Mouse (Mus musculus): ENCODE measurements around the gene Etv6.
A peak's percentile ranks its signal among the peaks of the same experiment; 100 is the strongest.

Gene Etv6

DNA sequence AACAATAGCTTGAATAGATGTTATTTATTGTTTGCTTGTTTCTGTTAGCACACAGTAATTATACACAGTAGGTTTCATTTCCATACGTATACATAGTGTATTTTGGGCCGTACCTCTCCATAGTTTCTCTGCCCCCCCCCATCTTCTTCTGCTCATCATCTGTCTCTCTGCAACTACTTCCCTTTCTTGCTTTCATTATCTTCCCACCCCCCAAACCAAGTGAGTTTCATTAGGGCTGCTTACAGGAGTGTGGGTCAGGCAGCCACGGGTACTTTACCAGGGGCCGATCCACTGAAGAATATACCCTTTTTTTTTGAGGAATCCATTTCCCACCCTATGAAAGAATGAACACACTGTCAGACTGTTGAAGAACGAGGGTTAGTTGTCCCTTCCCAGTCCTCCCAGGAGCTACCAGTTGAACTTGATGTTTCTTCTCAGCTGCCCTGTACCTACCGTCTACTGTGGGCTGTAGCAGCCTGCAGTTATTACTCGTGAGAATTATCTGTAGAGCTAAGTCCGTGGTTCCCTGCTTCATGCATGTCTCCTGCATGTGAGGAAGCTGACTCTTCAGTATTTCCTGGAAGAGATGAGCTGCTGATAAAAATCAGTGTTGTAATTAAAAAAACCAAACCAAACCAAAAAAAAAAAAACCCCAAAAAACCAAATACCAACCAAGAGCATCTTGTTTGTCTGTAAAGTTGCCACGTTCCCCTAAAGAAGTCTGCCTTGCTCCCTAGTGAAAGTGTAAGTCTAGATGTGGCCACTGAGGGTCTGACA is 9.8 kb downstream of the Etv6 start:
- DNase-seq = no peak

DNA sequence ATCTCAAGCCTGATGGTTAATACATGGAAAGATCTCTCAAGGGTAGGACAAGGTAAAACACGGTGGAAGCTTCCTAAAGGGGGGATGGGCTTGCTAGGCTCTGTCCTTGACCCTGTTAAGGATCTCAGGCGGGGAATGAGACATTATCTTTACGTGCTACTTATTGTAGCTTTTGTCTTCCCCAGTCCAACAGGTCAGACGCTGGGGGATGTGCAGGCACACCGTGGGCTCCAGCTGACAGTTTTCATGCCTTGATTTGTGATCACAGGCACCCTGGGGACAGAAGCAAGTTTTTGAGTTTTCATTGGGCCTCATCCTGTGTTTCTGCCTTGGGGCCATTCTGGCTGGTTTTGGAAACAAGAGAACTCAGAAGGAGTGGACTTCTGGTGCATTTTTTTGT is 10.6 kb downstream of the Etv6 start:
- DNase-seq = no peak

DNA sequence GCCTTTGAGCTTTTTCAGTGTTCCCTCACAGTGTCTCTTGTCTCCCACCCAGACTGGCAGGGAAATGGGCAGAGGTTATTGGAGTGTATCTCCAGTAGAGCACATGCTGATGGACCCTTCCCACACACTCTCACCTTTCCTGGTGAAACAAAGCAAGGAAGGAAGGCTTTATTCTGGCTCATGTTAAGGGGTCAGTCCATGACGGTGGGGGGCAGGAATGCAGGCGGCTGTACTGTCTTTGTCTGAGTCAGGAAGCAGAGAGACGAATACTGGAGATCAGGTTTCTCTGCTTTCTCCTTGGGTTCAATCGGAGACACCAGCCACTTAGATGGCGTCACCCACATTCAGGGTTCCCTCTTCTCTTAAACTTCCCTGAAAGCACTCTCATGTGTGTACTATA is 11.7 kb downstream of the Etv6 start:
- no peak for DNase-seq

DNA sequence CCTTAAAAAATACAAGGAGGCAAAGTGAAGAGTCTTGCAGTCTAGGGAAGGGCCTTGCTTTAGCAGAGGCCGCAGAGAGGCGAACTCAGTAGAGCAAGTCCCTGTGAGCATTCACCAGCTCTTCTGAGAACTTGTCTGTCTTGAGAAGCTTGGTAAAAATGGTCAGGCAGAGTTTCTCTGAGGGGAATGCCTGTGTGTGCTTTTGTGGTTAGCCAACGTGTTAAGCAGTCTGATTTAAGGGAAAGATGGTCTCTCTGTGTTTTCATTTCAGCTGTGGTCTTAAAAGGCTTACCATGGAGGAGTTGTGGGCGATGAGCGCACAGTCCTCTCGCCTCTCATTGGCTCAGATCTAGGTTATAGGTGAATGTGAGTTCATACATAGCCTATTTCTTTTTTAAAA is 12.5 kb downstream of the Etv6 start:
- DNase-seq = no peak

DNA sequence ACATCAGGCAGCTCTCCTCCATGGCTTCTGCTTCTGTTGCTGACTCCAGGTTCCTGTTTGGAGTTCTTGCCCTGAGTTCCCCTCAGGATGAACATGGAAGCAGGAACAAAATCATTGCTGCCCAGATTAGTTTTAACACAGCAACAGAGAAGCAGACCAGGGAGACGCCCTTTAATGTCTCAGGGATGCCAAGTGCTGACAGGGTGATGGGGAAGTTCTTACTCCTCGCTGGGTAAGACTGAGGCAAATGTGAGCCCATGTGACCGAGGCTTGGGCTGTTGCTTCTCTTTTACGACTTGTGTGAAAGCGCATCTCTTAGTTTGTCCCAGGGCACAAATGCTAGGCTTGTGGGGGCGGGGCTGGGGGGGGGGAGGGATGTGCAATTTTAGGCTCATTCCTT is 13.5 kb downstream of the Etv6 start:
- DNase-seq = no peak

DNA sequence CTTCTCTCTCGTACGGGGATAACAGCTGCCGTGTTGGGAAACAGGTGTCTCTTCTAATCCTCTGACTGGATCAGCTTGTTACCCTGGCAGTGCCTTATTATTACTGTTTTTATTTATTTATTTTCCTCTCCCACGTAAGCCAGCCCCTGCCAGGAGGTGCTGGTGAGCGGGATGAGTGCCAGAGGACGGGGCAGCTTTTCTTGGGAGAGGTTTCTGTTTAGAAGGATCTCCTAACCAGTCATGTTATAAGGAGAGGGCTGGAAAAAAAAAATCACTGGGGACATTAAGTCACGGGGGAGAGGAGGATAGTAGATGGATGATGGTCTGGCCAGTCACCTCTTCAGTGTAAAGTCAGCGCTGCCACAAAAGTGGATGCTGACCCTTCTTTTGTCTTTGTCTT is 15.0 kb downstream of the Etv6 start:
- DNase-seq = no peak

DNA sequence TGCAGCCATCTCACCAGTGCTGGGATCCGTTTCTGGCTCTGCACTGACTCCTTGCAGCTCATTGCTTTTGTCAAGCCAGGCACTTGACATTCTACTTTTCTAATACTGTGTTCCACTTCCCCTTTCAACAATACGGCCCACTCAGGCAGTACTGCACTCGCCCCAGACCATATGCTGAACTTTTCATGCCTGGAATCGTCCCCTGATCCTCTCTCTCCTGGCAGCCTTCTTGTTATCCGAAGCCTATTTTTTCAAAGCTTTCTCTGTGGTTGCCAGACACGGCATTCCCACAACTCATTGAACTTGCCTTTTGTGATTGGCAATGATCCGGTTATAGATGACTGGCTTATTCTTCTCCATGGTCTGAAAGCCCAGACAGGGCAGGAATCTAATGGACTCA is 16.4 kb downstream of the Etv6 start:
- no peak for DNase-seq

DNA sequence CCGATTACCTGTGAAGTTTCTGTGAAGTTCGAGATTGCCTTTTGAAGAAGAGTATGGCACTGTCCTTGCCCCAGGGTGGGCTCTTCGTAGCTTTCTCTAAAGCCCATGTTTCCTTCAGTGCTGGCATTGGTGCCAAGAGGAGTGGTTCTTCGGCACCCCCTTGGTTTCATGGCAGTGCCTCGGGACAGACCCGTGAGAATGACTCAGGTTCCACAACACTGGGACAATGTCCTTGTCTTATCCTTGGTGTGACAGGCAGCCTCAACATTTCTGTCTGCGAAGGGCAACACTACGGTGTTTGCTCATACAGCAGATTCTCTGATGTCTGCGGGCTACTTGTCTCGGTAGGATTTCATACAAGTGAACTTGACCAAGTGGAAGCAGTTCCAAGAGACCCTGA is 17.6 kb downstream of the Etv6 start:
- DNase-seq = no peak

DNA sequence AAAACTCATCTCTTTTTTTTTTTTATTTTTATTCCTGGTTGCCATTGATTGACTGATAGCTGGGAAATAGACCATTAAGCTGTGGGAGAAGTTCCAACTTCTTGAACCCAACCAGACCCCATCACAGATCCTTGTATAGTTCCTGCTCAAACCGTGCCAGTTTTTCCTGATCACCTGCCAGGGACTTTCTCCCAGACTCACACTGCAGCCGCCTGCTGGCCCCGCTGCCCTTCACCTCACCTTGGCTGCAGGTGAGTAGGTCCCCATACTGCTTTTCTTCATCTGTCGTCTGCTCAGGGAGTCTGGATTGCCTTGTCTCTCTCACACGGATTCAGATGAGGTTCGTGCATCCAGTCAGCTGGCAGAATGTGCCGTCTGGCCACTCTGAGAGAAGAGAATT is 18.1 kb downstream of the Etv6 start:
- DNase-seq = peak; percentile 54

DNA sequence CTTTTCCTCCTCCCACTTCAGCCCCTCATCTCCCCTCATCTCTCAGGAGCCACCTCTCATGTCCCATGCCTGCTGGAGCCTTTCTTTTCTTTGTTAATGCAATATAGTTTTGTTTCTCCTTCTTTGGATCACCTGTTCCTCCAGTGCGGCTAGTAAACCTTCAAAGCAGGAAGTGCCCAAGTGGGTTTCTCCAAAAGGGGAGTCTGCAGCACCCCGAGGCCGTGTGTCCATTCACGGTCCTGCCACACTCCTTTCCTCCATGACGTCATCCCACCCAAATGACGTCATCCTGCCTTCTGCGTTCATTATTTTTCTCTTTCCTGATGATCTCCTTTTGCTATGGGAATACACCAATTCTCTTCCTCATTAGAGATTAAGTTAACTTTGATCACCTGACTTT is 20.1 kb downstream of the Etv6 start:
- DNase-seq = no peak

DNA sequence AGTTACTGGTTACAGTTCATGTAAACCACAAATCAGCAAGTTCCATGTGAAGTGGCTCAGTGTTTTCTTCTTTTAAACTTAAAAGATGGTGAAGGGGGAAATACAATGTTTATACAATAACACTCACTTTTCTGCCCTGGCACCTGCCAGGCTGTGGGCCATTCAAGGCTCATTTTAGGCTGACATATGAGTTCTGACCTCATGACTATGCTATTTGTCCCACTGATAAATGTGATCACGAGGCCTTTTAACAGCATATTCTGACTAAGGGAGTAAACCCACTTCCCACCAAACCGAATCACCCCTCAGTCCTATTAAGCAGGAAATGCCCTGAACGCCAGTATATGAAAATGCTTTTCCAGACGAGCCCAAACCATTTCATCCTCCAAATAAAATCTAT is 23.0 kb downstream of the Etv6 start:
- DNase-seq = no peak

DNA sequence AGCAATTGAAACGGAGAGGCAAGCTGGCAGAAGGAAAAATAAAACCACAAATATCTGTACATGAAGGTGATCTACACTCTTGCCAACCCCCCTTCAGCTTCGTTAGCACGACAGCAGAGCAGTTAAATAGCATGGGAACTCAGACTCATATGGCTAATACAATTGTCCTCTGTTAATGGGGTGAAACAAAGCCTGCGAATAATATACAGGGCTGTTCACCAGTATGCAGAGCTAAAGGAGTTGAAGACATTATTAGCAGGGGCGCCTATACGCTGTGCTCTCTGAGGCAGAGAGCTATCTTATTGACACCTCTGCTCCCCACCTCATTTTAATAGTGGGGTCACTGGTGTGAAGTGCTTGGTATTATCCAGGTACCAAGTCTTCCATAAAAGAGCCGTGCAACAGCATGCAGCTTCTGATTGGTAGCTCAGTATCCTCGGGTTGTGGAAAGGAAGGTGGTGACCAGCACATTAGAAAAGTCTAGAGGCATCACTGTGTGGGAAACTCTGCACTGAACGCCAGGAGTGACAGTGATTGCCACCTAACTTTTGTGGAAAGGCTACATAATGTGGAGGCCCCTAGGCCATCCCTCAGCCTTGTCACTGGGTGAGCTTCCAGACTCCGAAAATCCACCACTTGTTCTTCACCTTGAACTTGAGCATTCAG is 23.5 kb downstream of the Etv6 start:
- DNase-seq = no peak

DNA sequence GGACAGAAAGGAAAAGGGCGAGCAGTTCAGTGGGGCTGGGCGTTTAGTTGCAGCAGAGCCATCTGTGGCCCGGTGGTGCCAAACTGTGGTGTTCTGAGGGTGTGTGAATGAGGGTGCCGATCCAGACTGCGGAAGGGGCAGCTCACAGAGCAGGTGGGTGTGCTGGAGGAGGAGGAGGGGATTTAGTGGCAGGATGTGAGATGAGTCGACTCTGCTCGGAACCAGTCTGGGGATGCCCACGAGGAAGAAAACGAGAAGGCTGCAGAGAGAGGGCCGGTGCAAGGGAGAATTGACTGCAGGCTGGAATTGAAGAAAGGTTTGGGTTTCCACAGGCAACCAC is 24.0 kb downstream of the Etv6 start:
- DNase-seq = no peak

DNA sequence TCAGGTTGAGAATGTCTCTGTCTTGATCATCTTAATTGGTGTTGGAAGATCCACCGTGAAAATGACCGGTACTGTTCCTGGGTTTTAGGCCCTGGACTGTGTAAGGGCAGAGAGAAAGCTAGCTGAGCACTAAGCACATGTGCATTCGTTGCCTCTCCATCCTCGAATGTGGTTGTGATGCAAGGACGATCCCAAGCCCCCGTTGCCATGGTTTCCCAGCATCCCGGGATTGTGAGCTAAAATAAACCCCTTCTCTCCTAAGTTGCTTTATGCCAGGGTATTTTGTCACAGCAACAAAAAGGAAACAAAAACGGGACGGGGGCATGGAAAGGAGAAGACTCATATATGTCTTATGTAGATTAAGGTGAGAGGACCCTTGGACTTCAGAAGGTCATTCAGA is 24.5 kb downstream of the Etv6 start:
- no peak for DNase-seq

DNA sequence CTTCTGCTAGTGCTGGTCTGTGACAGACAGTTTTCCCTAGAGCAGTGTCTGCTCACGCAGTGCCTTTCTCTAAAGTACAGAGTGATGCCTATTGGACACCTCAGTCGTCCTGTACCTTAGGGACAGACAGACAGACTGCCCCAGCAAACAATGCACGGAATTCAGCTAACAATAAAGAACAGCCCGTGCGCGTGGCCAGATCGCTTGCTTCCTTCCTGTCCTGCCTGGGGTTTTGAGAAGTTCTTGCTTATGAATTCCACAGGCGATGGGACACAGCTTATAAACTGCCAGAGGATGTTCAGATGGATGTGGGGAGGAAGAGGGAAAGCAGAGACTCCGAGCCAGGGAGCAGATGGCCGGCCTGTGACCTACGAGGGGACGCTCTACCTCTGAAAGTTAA is 25.3 kb downstream of the Etv6 start:
- DNase-seq = peak; percentile 24

DNA sequence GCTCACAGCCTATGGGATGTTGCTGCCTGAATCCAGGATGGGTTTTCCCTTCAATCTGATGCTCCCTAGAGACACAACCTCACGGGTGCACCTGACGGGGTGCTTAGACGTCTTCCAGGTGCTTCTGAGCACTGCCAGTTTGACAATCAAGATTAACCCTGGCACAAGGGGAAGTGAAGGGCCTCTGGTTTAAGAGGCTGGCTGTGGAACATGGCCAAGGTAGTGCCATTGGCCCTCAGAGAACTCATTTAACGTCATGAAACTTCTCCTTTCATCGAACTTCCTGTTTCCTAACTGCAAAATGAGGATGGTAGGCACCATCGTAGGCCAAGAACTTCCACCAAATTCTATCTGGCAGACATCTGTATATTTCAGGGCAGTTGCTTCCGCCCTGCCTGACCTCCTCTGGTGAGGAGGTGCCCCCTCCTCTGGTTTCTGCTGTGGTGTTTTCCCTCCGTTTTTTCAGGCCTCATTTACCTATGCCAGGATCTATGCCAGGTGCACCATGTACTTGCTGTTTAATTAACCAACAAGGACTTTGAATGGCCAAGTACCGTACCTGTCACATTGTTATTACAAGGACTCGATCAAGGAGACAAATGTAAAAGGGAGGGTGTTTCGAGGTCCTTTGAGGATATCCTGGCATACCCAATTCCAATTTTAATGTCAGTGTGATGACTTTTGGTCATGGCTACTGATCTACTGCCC is 29.7 kb downstream of the Etv6 start:
- DNase-seq = peak; percentile 40

DNA sequence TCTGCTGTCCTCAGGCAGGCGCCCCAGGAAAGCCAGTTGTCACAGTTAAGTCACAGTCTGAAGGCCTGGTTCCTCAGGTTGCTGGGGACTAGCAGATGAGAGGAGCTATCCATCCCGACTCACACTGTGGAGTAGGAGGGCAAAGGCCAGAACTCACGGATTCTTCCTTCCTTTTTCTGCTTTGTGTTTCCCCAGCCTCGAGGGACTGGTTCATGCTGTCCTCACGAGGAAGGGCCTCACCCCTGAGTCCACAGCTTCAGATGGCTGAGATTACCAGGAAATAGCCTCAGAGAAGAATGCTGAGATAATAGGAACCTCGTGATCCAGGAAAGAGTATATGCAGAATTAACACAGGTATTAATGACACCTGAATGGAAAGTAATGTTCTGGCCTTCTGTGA is 30.6 kb downstream of the Etv6 start:
- DNase-seq = no peak

DNA sequence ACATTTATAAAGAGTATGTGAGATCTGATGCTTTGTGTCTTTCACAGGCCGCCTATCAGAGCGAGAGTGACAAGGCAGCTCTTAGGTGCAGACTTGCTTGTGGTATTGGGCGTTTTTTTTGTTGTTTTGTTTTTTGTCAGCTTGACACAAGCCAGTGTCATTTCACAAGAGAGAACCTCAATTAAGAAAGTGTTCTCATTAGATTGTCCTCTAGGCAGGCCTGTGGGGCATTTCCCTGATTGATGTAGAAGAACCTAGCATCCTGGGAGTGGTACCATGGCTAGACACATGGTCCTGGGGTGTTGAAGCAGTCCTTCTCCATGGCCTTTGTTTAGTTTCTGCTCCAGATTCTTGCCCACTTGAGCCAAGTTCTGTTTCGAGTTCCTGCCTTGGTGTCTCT is 31.5 kb downstream of the Etv6 start:
- DNase-seq = no peak

DNA sequence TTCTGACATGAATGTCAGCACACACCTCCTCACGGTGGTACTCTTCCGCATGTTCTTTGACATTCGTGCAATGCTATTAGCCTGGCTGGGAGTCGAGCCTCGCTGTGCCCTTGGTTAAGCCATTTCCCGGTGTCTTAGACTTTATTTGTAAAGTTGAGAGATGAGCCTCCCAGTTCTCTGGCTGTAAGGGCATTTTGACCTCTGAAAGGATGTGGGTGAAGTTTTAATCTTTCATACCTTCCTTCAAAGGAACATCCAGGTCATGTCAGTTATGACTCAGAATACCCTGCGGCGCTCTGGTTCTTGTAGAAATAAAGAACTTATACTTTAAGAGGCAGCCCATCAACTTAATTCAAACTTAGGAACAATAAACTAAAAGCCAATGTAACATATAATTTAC is 32.0 kb downstream of the Etv6 start:
- no peak for DNase-seq

DNA sequence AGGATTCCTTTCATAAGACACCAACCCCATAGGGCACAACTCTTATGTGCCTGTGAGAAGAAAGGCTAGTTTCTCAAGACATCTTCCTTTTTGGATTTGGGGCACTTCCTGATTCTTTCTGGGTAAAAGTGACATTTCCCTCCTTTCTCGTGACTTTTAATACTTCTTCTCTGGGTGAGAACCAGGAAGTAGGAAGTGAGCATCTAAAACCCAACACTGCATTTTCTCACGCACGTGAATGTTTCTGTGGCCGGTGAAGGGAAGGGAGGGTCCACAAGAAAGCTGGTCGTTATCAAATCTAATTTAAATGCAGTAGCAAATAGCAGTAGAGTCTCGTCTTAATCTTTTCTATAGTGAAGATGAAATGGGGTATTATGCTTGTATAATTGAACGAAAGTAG is 36.9 kb downstream of the Etv6 start:
- no peak for DNase-seq

DNA sequence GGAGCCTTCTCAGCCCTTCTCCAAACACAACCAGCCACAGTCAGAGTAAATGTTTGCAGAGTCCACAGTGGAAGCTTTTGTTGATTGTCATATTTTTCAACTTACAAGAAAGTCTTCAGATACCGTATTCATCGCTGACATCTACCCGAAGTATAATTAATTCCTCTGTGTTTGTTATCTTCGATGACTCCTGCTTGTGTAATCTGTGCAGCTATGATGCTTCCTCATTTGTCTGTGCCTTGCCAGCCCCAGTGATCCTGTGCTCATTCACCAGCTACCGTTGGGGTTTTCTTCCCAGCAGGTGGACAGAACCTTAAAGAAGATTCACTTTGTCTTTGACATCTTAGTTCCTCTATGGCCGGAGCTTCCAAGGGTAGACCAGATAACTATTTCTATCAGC is 37.4 kb downstream of the Etv6 start:
- no peak for DNase-seq

DNA sequence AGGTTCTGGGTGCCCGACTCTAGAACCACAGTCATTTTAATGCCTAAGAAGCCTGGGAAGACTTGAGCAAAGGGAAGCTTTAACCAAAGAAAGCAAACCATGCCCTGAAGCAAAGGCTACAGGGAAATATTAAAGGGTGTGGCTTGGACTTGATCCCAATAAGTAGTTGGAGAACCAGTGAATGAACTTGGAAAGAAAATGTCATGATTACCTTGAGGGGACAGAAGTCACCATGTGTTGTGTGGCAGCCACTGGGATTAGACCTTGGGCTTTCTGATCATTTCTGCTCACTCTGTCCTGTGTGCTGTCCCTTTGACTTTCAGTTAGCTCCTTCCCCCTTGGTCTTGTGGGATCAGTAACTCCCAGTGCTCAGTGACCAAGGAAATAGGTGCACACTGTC is 38.9 kb downstream of the Etv6 start:
- DNase-seq = no peak

DNA sequence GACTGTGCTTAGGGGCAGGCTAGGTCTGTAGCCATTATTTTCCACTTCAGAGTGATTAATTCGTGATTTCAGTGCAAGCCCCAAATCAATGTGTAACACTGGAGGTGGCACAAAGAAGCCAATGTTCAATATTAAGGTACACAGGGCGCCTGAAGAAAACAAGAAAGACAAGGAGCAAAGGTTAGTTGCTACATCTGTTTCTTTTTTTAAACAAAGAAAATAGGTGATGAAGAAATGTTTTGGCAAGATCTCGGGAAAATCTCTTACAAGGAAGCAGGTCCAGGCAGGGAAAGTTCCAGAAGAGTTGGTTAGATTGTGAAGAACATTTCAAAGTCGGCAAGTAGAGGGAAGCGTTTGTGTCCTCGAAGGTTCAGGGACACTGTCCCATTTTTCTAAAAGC is 39.5 kb downstream of the Etv6 start:
- DNase-seq = no peak

DNA sequence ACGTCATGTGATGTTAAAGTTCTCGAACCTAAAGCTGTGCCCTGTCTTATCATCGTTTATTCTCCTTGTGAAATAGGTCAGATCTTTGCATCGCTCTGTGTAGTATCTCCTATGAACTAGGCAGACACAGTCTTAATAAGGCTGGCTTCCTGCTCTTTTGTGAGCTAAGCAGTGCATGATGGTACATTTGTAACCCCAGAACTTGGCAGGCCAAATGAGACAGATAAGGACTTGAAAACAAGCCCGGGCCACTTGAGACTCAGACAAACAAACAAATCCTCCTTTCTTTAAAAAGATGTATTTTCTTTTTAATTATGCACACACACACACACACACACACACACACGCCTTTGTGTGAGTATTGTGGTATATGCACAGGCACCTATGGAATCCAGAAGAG is 42.5 kb downstream of the Etv6 start:
- no peak for DNase-seq

DNA sequence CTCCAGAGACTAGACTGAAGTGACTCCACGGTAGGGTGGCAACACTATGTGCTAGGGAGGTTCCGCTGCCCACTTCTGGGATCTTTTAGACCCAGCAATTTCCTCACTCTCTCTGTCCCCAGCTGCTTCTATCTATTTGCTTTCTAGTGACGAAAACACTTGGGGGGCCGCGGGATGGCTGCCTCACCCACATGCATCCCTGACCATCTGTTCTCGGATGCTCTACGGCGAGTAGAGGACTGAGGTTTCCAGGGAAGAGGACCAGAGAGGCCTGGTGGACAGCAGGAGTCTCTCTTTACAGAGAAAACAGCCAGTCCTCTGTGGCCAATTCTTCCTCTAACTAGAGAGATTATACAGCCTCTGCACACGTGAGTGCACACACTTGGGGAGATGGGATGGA is 43.6 kb downstream of the Etv6 start:
- DNase-seq = no peak
